16 mouse cellular contexts compared by ENCODE assay signal in the genomic region with DNA sequence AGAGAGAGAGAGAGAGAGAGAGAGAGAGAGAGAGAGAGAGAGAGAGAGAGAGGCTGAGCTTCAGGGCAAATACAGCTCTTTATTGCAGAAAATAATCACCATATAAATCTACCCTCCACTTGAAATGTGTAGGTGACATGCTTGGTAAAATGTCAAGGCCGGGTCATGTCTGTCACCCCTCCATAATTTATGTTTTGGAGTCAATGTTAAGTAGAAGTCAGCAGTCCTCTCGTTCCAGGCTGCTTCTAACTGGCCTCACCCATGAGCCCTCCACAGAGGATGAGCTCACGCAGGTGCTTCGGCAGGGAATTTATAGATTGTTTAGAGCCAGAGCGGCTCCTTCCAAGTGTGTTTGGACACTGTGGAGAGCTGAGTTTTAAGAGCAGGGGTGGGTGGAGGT.
"Had no signal": no experiment of that assay in that cellular context is flagged by ENCODE, and none has a peak within 500 bp of the region (broad histone marks: within the 10 kb centered on the region; RNA-seq: fewer than 3 reads in every experiment).

No protein-coding gene starts in this region.

- H3K27ac ChIP-seq: limb, embryonic 13.5 days; liver, embryonic 12.5 days; liver, embryonic 15.5 days had no signal

- H3K4me2 ChIP-seq: limb, embryonic 13.5 days; liver, embryonic 12.5 days; liver, embryonic 15.5 days had no signal

- DNase-seq: kidney, adult 11 months; kidney, adult 9 months; kidney, postnatal 14 days; kidney, postnatal 4 days; left cerebral cortex, postnatal 4 days; liver; lung, adult 18-20 months; lung, postnatal 14 days; midbrain, embryonic 14.5 days; thymus, adult 18-20 months; thymus, postnatal 14 days; thymus, postnatal 4 days had no signal

- H3K36me3 ChIP-seq: limb, embryonic 13.5 days; liver, embryonic 12.5 days; liver, embryonic 15.5 days; lung, embryonic 15.5 days had no signal

- H3K9ac ChIP-seq: limb, embryonic 13.5 days; liver, embryonic 12.5 days; liver, embryonic 15.5 days; lung, embryonic 15.5 days had no signal

- H3K4me3 ChIP-seq: limb, embryonic 13.5 days; liver, embryonic 12.5 days; liver, embryonic 15.5 days; lung, embryonic 15.5 days had no signal

- ATAC-seq: liver, embryonic 12.5 days had no signal

- H3K9me3 ChIP-seq: limb, embryonic 13.5 days; liver, embryonic 12.5 days; liver, embryonic 15.5 days; lung, embryonic 15.5 days had no signal
